Mouse (Mus musculus) midbrain, embryonic 11.5 days (tissue): ENCODE data around the gene Apobec3. TPM values are rescaled to one million over a fixed set of nuclear protein-coding genes. Genes with fewer than 3 reads are reported as not detected.

Experiments
- ATAC-seq: fragments of 200-750 bp; cut with Nextera tagmentation; 2 replicates; pipeline ENCODE4 v1.8.0; 2017; ENCODE audit warnings: moderate TSS enrichment, moderate library complexity; ENCODE audit not compliant: low FRiP score
- DNase-seq: peaks from one replicate; pipeline ENCODE4 v3.0.0; 2015; ENCODE audit warnings: low spot score; ENCODE audit errors: missing footprints
- H3K27ac ChIP-seq: fragments of 300-500 bp; sonication (generic); 2 replicates; pipeline ENCODE4 v1.5.1; 2014; ENCODE audit warnings: low read depth, low read length
- H3K27me3 ChIP-seq: fragments of 300-500 bp; sonication (generic); 2 replicates; pipeline ENCODE4 v1.6.1; 2014; ENCODE audit warnings: mild to moderate bottlenecking, low read length, moderate library complexity, mixed read lengths; ENCODE audit not compliant: control insufficient read depth, insufficient read depth
- H3K36me3 ChIP-seq: fragments of 300-500 bp; sonication (generic); 2 replicates; pipeline ENCODE4 v1.6.1; 2014; ENCODE audit warnings: mild to moderate bottlenecking, low read length, moderate library complexity, mixed read lengths; ENCODE audit not compliant: control insufficient read depth, insufficient read depth
- H3K4me1 ChIP-seq: fragments of 300-500 bp; sonication (generic); 2 replicates; pipeline ENCODE4 v1.6.1; 2014; ENCODE audit warnings: low read length; ENCODE audit not compliant: control insufficient read depth, insufficient read depth
- H3K4me2 ChIP-seq: fragments of 300-500 bp; sonication (generic); 2 replicates; pipeline ENCODE4 v1.6.1; 2014; ENCODE audit warnings: mild to moderate bottlenecking, moderate library complexity
- H3K4me3 ChIP-seq: fragments of 300-500 bp; sonication (generic); 2 replicates; pipeline ENCODE4 v1.5.1; 2014; ENCODE audit warnings: low read depth, low read length
- H3K9ac ChIP-seq: fragments of 300-500 bp; sonication (generic); 2 replicates; pipeline ENCODE4 v1.6.1; 2014; ENCODE audit warnings: low read length
- H3K9me3 ChIP-seq: fragments of 300-500 bp; sonication (generic); 2 replicates; pipeline ENCODE4 v1.6.1; 2016; ENCODE audit warnings: low read length; ENCODE audit not compliant: control insufficient read depth
- WGBS: fragments of 180-500 bp; shearing (Covaris S2); extraction: QIAGEN DNeasy Blood & Tissue Kit; methylation state at CpG from one replicate; pipeline ENCODE4 v1.1.7; 2014; 5-methylcytosine and 5-hydroxymethylcytosine counted together
- polyA plus RNA-seq: library from polyadenylated mRNA; unstranded; fragments of >200 nt; fragmentation: Nextera tagmentation; extraction: Ambion mirVana; gene quantifications from 2 replicates; pipeline ENCODE4 v1.2.1, GENCODE M21; 2014

The Apobec3 gene
- polyA plus RNA-seq, 1 experiment from 2014 or later: 6.0 TPM

- no peak for DNase-seq
- Histone ChIP-seq H3K27me3 (no peaks in the 10 kb centered on the region), H3K9me3 (no peaks in the 10 kb centered on the region), H3K36me3 (no peaks in the 10 kb centered on the region), H3K4me3 (no peak overlapping the region), H3K4me2 (no peak overlapping the region), H3K27ac (no peak overlapping the region), H3K9ac (no peak overlapping the region), H3K4me1 (no peaks in the 10 kb centered on the region)
- 63% methylated on average over 2 of the region's 2 CpGs for WGBS
- no peak for ATAC-seq
These were observed 17.5 kb upstream of the Apobec3 start for GRCm38 (mm10) chr15:79873995-79874394.

DNA sequence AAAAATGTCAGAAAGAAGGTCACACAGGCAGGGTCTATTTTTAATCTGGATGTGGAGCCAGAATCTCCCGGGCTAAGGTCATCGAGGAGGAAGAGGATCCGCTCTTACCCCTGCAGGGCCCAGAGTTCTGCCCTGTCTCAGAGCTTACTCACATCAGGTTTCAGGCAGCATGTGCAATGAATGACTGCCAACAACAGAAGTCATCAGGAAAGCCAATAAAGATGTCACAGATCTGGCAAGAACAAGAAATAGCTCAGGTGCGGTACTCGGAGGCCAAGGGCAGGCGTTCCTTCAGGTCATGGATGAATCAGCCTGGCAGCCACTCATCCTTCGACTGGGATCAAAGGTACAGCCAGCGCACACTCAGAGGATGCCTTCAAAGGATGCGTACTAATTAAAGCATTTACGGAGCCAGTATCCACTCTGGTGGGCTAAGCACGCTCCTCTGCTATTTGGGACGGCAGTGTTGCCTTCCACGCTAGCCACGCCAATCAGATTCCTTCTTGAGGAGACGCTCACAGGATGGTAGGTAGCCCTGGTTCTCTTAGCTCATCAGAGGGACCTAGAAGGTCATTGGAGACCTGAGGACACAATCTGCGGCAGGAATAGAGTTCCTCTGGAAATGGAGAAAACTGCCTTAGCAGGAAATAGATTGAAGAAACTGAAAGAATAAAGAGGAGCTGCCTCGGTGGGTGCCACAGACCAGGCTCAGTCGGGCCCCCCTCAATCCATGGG lies 16.0 kb upstream of the Apobec3 start:
- H3K27me3 ChIP-seq: no peaks in the 10 kb centered on the region
- 91% methylated on average over 18 of the region's 18 CpGs for WGBS
- no peak overlapping the region for H3K27ac ChIP-seq
- DNase-seq (no peak), ATAC-seq (no peak)
- H3K36me3 ChIP-seq: no peaks in the 10 kb centered on the region
- H3K4me3 ChIP-seq: no peak overlapping the region
- no peaks in the 10 kb centered on the region for H3K9me3 ChIP-seq
- no peaks in the 10 kb centered on the region for H3K4me1 ChIP-seq
- H3K9ac ChIP-seq: no peak overlapping the region
- no peak overlapping the region for H3K4me2 ChIP-seq

- H3K4me2 ChIP-seq: no peak overlapping the region
- no peaks in the 10 kb centered on the region for H3K36me3 ChIP-seq
- no peaks in the 10 kb centered on the region for H3K9me3 ChIP-seq
- DNase-seq (no peak), ATAC-seq (no peak)
- no peak overlapping the region for H3K27ac ChIP-seq
- no peaks in the 10 kb centered on the region for H3K27me3 ChIP-seq
- 0 out of 2 replicates have a peak, but pooled peaks cover 3% of the 10 kb centered on the region for H3K4me1 ChIP-seq
- no peak overlapping the region for H3K4me3 ChIP-seq
- 79% methylated on average over 6 of the region's 6 CpGs for WGBS
- H3K9ac ChIP-seq: no peak overlapping the region
These were observed 12.7 kb upstream of the Apobec3 start for GRCm38 (mm10) chr15:79878725-79879136.

DNA sequence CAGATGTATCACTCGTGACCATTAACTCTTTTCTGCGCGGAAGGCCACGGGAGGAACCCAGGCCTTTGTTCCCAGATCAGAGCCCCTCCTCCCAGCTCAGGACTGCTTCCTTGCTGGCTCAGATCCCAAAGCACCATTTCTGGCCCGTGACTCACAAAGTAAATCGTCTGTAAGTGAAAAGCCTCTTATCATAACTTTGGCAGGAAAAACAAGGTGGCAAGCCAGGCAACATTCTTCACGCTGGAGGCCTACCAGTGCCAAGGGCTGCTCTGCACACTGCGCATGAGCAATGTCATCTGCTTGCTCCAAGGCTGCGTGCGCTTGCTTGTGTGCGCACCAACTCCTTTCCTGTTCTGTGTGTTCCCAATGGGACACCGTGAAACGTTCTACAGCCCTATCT lies 12.1 kb upstream of the Apobec3 start:
- Histone ChIP-seq H3K27ac (no peak overlapping the region), H3K9me3 (no peaks in the 10 kb centered on the region), H3K4me1 (0 out of 2 replicates have a peak, but pooled peaks cover 3% of the 10 kb centered on the region), H3K36me3 (no peaks in the 10 kb centered on the region), H3K4me3 (no peak overlapping the region), H3K27me3 (no peaks in the 10 kb centered on the region), H3K4me2 (no peak overlapping the region), H3K9ac (no peak overlapping the region)
- WGBS: 66% methylated on average over 13 of the region's 13 CpGs
- DNase-seq (no peak), ATAC-seq (no peak)

- Histone ChIP-seq H3K9me3 (no peaks in the 10 kb centered on the region), H3K27me3 (no peaks in the 10 kb centered on the region), H3K27ac (no peak overlapping the region), H3K4me3 (no peak overlapping the region), H3K9ac (no peak overlapping the region), H3K36me3 (no peaks in the 10 kb centered on the region), H3K4me2 (no peak overlapping the region), H3K4me1 (0 out of 2 replicates have a peak, but pooled peaks cover 3% of the 10 kb centered on the region)
- DNase-seq (no peak), ATAC-seq (no peak)
- 85% methylated on average over 3 of the region's 3 CpGs for WGBS
These were observed 11.0 kb upstream of the Apobec3 start for GRCm38 (mm10) chr15:79880477-79880876.

GRCm38 (mm10) chr15:79882623-79883267 lies 8.7 kb upstream of the Apobec3 start:
- ATAC-seq (peak; percentile 51), DNase-seq (no peak)
- Histone ChIP-seq H3K9ac (peak overlapping the region; percentile 49), H3K4me2 (peak overlapping the region; percentile 58), H3K4me3 (peak overlapping the region; percentile 40), H3K9me3 (no peaks in the 10 kb centered on the region), H3K27me3 (no peaks in the 10 kb centered on the region), H3K36me3 (no peaks in the 10 kb centered on the region), H3K4me1 (0 out of 2 replicates have a peak, but pooled peaks cover 3% of the 10 kb centered on the region), H3K27ac (no peak overlapping the region; the same call in 1 of the 2 replicates)
- 24% methylated on average over 19 of the region's 19 CpGs for WGBS

DNA sequence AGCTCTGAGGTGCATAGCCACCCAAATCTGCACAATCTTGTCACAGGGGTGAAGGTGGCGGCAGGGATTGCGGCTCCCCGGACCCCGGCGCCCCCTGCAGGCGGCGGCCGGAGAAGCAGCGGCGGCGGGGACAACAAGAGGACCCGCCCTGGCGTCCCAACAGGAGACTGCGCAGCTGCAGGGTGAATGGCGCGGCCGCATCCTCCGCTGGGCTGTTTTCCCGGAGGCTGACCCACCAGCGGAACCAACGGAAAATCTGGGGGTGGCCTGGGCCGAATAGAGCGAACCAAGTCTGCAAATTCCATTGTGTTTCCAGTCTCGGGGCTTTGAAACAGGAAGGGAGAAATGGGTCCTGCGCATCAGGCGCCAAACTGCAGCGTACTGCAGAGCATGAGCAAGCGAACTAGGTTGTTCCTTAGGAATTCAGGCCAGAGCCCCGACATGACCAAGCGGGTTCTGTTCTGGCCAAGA lies 8.1 kb upstream of the Apobec3 start:
- no peaks in the 10 kb centered on the region for H3K9me3 ChIP-seq
- H3K9ac ChIP-seq: peak overlapping the region; percentile 74
- H3K4me2 ChIP-seq: peak overlapping the region; percentile 58
- peak overlapping the region; percentile 58; the same call in 1 of the 2 replicates for H3K27ac ChIP-seq
- WGBS: under 1% methylated on average over 30 of the region's 30 CpGs
- 0 out of 2 replicates have a peak, but pooled peaks cover 3% of the 10 kb centered on the region for H3K4me1 ChIP-seq
- no peaks in the 10 kb centered on the region for H3K36me3 ChIP-seq
- ATAC-seq: peak; percentile 94
- H3K4me3 ChIP-seq: peak overlapping the region; percentile 40
- peak; percentile 100 for DNase-seq
- H3K27me3 ChIP-seq: no peaks in the 10 kb centered on the region

- H3K4me2 ChIP-seq: no peak overlapping the region
- no peaks in the 10 kb centered on the region for H3K36me3 ChIP-seq
- no peaks in the 10 kb centered on the region for H3K27me3 ChIP-seq
- 78% methylated on average over 5 of the region's 5 CpGs for WGBS
- H3K4me3 ChIP-seq: no peak overlapping the region
- H3K9me3 ChIP-seq: no peaks in the 10 kb centered on the region
- H3K9ac ChIP-seq: no peak overlapping the region
- no peak for ATAC-seq
- DNase-seq: no peak
- 0 out of 2 replicates have a peak, but pooled peaks cover 3% of the 10 kb centered on the region for H3K4me1 ChIP-seq
- H3K27ac ChIP-seq: no peak overlapping the region
These were observed 6.6 kb upstream of the Apobec3 start for GRCm38 (mm10) chr15:79884820-79885219.

- H3K4me3 ChIP-seq: peak overlapping the region; percentile 27
- peak overlapping the region; percentile 55 for H3K4me2 ChIP-seq
- H3K9me3 ChIP-seq: no peaks in the 10 kb centered on the region
- no peak overlapping the region for H3K27ac ChIP-seq
- WGBS: 1% methylated on average over 12 of the region's 12 CpGs
- peak overlapping the region; percentile 64 for H3K9ac ChIP-seq
- peaks cover 6% of the 10 kb centered on the region; the same call in 1 of the 2 replicates for H3K4me1 ChIP-seq
- H3K36me3 ChIP-seq: no peaks in the 10 kb centered on the region
- H3K27me3 ChIP-seq: no peaks in the 10 kb centered on the region
- ATAC-seq (no peak), DNase-seq (no peak)
These were observed 718 bp downstream of the Apobec3 start for GRCm38 (mm10) chr15:79892213-79892541.
